Mouse (Mus musculus) thymus, adult 2 months (tissue): ENCODE data around the gene Tmem87b.

Source experiments
- CTCF ChIP-seq: fragments of 200-500 bp; IDR thresholded peaks from 2 replicates; pipeline ENCODE4 v1.5.1; 2012; ENCODE audit warnings: mild to moderate bottlenecking, control low read depth, low read length, moderate library complexity, borderline replicate concordance; ENCODE audit not compliant: control insufficient read depth, poor library complexity, insufficient read depth; ENCODE audit errors: extremely low read depth
- POLR2A ChIP-seq: fragments of 200-500 bp; IDR thresholded peaks from 2 replicates; pipeline ENCODE4 v1.6.1; 2012; ENCODE audit warnings: mild to moderate bottlenecking, low read length, control low read depth, moderate library complexity; ENCODE audit not compliant: control insufficient read depth, poor library complexity, insufficient read depth; ENCODE audit errors: extremely low read depth

DNA sequence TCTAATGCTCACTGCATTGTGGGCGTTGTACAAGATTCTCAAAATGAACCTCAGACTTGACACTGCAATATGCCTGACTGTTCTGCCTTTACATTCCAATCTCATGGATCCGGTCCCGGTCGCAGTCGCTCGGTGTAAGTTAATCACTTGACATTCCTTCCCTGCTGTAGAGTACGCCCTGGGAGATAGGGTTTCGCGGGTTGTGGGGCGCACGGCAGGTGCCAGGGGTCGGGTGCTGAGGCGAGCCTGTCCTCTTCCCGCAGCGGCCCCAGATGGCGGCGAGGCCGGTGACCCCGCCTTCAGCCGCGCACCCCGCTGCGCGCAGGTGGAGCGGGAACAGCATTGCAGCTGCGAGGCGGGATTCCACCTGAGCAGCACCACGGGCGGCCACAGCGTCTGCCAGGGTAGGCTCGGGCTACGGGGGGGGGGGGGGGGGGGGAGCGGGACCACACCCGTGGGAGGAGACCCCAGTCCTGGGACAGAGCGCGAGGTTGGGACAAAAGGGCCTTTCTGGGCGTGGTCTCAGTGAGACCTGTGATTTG, 74.3 kb downstream of the Tmem87b start:
- TF ChIP-seq CTCF (no peak), POLR2A (no peak)
